Mouse (Mus musculus) ES-E14 (cell line): ENCODE data around the gene Mrtfb. TPM values are rescaled to one million over a fixed set of nuclear protein-coding genes. Genes with fewer than 3 reads are reported as not detected.
A peak's percentile ranks its signal among the peaks of the same experiment; 100 is the strongest.

Experiments used
- DNase-seq: peaks from one replicate; pipeline ENCODE4 v3.0.0-alpha.2; 2013; ENCODE audit warnings: low read depth, low spot score
- H3K27ac ChIP-seq: 2 replicates; pipeline ENCODE4 v1.5.1; 2012; ENCODE audit warnings: low read depth, mild to moderate bottlenecking, low read length, moderate library complexity, mixed read lengths; ENCODE audit not compliant: poor library complexity, insufficient read depth, severe bottlenecking
- H3K36me3 ChIP-seq: 2 replicates; pipeline ENCODE4 v1.6.1; 2012; ENCODE audit warnings: mild to moderate bottlenecking, low read length, moderate library complexity, mixed read lengths; ENCODE audit not compliant: control insufficient read depth, poor library complexity, insufficient read depth, severe bottlenecking
- H3K4me1 ChIP-seq, 2 experiments: fragments of 150-350 bp in 1 of 2; sonication (generic) in 1 of 2; 2 replicates each; pipeline ENCODE4 v1.6.1; 2012; ENCODE audit warnings: low read length in 2 of 2, mild to moderate bottlenecking in 1 of 2, mixed read lengths in 1 of 2; ENCODE audit not compliant: control insufficient read depth in 2 of 2, insufficient read depth in 2 of 2, poor library complexity in 1 of 2
- H3K4me3 ChIP-seq, 2 experiments: fragments of 150-350 bp in 1 of 2; sonication (generic) in 1 of 2; 2 replicates each; pipeline ENCODE4 v1.5.1; 2012; ENCODE audit warnings: low read length in 2 of 2, low read depth in 1 of 2, mild to moderate bottlenecking in 1 of 2, mixed read lengths in 1 of 2; ENCODE audit not compliant: insufficient read depth in 1 of 2, poor library complexity in 1 of 2, severe bottlenecking in 1 of 2
- H3K9ac ChIP-seq: 2 replicates; pipeline ENCODE4 v1.6.1; 2012; ENCODE audit warnings: low read depth, mild to moderate bottlenecking, low read length, mixed read lengths; ENCODE audit not compliant: poor library complexity, insufficient read depth, severe bottlenecking
- H3K9me3 ChIP-seq: fragments of 150-350 bp; sonication (generic); 2 replicates; pipeline ENCODE4 v1.6.1; 2012; ENCODE audit warnings: low read depth, mild to moderate bottlenecking, low read length; ENCODE audit not compliant: control insufficient read depth, insufficient read depth
- CHD2 ChIP-seq: IDR thresholded peaks from 2 replicates; pipeline ENCODE4 v1.6.1; 2014; ENCODE audit warnings: mild to moderate bottlenecking, low read depth, low read length, inconsistent platforms
- HCFC1 ChIP-seq: IDR thresholded peaks from 2 replicates; pipeline ENCODE4 v1.6.1; 2012; ENCODE audit warnings: low read length, inconsistent platforms, borderline replicate concordance; ENCODE audit not compliant: insufficient read depth
- MAFK ChIP-seq: IDR thresholded peaks from 2 replicates; pipeline ENCODE4 v1.6.1; 2014; ENCODE audit warnings: mild to moderate bottlenecking, low read depth, low read length, inconsistent platforms; ENCODE audit not compliant: insufficient read depth
- ZC3H11A ChIP-seq: IDR thresholded peaks from 2 replicates; pipeline ENCODE4 v1.6.1; 2012; ENCODE audit warnings: low read depth, mild to moderate bottlenecking, inconsistent platforms, low read length, borderline replicate concordance
- ZNF384 ChIP-seq: IDR thresholded peaks from 2 replicates; pipeline ENCODE4 v1.6.1; 2012; ENCODE audit warnings: low read depth, low read length, inconsistent platforms
- in situ Hi-C, 2 experiments: fragments of 600-800 bp; cut with MboI; formaldehyde crosslinking; loops; one replicate each; pipeline ENCODE4 v1.15.1; 2025; ENCODE audit warnings: low sequenced_read_pairs in 2 of 2, inconsistent platforms in 1 of 2; ENCODE audit not compliant: unreplicated experiment in 2 of 2
- total RNA-seq: library from RNA; depleted of rRNA; stranded (reverse); fragments of 300-350 nt; gene quantifications from 2 replicates; pipeline ENCODE4 v1.2.3, GENCODE M21; 2012

Mrtfb gene
- total RNA-seq, 1 experiment, result 9.6 TPM

- H3K9ac ChIP-seq, result no peak overlapping the region
- H3K36me3 ChIP-seq, result no peaks in the 10 kb centered on the region
- H3K4me1 ChIP-seq, result no peaks in the 10 kb centered on the region
- no peak for TF ChIP-seq ZNF384
- no peak for TF ChIP-seq CHD2
- no peak for TF ChIP-seq ZC3H11A
- no peak for TF ChIP-seq HCFC1
- TF ChIP-seq MAFK, result no peak
- no peak overlapping the region for H3K27ac ChIP-seq
- no peaks in the 10 kb centered on the region for H3K9me3 ChIP-seq
- in situ Hi-C loops, result no loop called here
- H3K4me3 ChIP-seq, result no peak overlapping the region
- no peak for DNase-seq
Measured at GRCm38 (mm10) chr16:13245658-13246057, 10.6 kb upstream of the Mrtfb start.

GRCm38 (mm10) chr16:13246855-13247254, 9.4 kb upstream of the Mrtfb start:
- H3K4me3 ChIP-seq, result no peak overlapping the region
- H3K4me1 ChIP-seq, result no peaks in the 10 kb centered on the region
- no peaks in the 10 kb centered on the region for H3K36me3 ChIP-seq
- in situ Hi-C loops, result no loop called here
- no peak overlapping the region for H3K9ac ChIP-seq
- DNase-seq, result no peak
- H3K27ac ChIP-seq, result no peak overlapping the region
- TF ChIP-seq ZNF384 (no peak), ZC3H11A (no peak), CHD2 (no peak), HCFC1 (no peak), MAFK (no peak)
- H3K9me3 ChIP-seq, result no peaks in the 10 kb centered on the region

GRCm38 (mm10) chr16:13250061-13250460, 6.2 kb upstream of the Mrtfb start:
- Histone ChIP-seq H3K9ac (no peak overlapping the region), H3K4me1 (no peaks in the 10 kb centered on the region), H3K27ac (no peak overlapping the region), H3K9me3 (no peaks in the 10 kb centered on the region), H3K4me3 (no peak overlapping the region), H3K36me3 (no peaks in the 10 kb centered on the region)
- DNase-seq, result no peak
- TF ChIP-seq ZNF384, result no peak
- TF ChIP-seq ZC3H11A, result no peak
- no peak for TF ChIP-seq HCFC1
- no peak for TF ChIP-seq MAFK
- no peak for TF ChIP-seq CHD2
- in situ Hi-C loops, result no loop called here

- Histone ChIP-seq H3K27ac (no peak overlapping the region), H3K9me3 (no peaks in the 10 kb centered on the region), H3K4me3 (peak overlapping the region; percentile 84 to 91), H3K36me3 (peaks cover under 1% of the 10 kb centered on the region; the same call in 1 of the 2 replicates), H3K4me1 (peaks cover 0 to 2% of the 10 kb centered on the region in 2 experiments; a peak in 1 of 4 replicates), H3K9ac (peak overlapping the region; percentile 93)
- no peak for DNase-seq
- no peak for TF ChIP-seq HCFC1
- no peak for TF ChIP-seq CHD2
- TF ChIP-seq ZC3H11A, result no peak
- no peak for TF ChIP-seq MAFK
- TF ChIP-seq ZNF384, result no peak
- in situ Hi-C loops, result no loop called here
Measured at GRCm38 (mm10) chr16:13256667-13257527, 616 bp downstream of the Mrtfb start.

GRCm38 (mm10) chr16:13257528-13257835, 1.2 kb downstream of the Mrtfb start:
- no peaks in the 10 kb centered on the region for H3K9me3 ChIP-seq
- TF ChIP-seq CHD2 (no peak), HCFC1 (no peak), ZNF384 (no peak)
- no peak for DNase-seq
- H3K36me3 ChIP-seq, result peaks cover 2% of the 10 kb centered on the region; the same call in 1 of the 2 replicates
- no peak overlapping the region for H3K9ac ChIP-seq
- H3K4me3 ChIP-seq, result peak overlapping the region in 1 of 2 experiments; percentile 91; a peak in 2 of 4 replicates
- in situ Hi-C loops, result no loop called here
- H3K4me1 ChIP-seq, result peaks cover 0 to 2% of the 10 kb centered on the region in 2 experiments; a peak in 1 of 4 replicates
- H3K27ac ChIP-seq, result no peak overlapping the region
